Mouse (Mus musculus) brain, embryonic 14.5 days (tissue): Measurements from ENCODE around the gene Cd55b. TPM values are rescaled to one million over a fixed set of nuclear protein-coding genes. Genes with fewer than 3 reads are reported as not detected.
A peak's percentile ranks its signal among the peaks of the same experiment; 100 is the strongest.

ENCODE experiments used
- DNase-seq: peaks from one replicate; pipeline ENCODE4 v3.0.0-alpha.2; 2011; ENCODE audit warnings: low read depth
- CTCF ChIP-seq: fragments of 200-500 bp; IDR thresholded peaks from 2 replicates; pipeline ENCODE4 v1.5.1; 2012; ENCODE audit warnings: inconsistent platforms, mild to moderate bottlenecking, moderate library complexity, borderline replicate concordance; ENCODE audit not compliant: insufficient read depth, insufficient read length; ENCODE audit errors: extremely low read depth
- POLR2A ChIP-seq: fragments of 200-500 bp; IDR thresholded peaks from 2 replicates; pipeline ENCODE4 v1.6.1; 2012; ENCODE audit warnings: mild to moderate bottlenecking, inconsistent platforms, borderline replicate concordance; ENCODE audit not compliant: poor library complexity, insufficient read depth, insufficient read length, severe bottlenecking; ENCODE audit errors: extremely low read depth
- polyA plus RNA-seq: library from polyadenylated mRNA; depleted of rRNA; stranded (reverse); fragments of >200 nt; gene quantifications from 2 replicates; pipeline ENCODE4 v1.2.3, GENCODE M21; 2012; rRNA removed

Cd55b gene
- polyA plus RNA-seq, 1 experiment, result not detected

- no peak for DNase-seq
- TF ChIP-seq CTCF (no peak), POLR2A (no peak)
Observed at GRCm38 (mm10) chr1:130377726-130378429, 44.9 kb downstream of the Cd55b start.

- no peak for DNase-seq
- TF ChIP-seq CTCF (no peak), POLR2A (no peak)
Observed at GRCm38 (mm10) chr1:130374173-130374785, 48.5 kb downstream of the Cd55b start.

- TF ChIP-seq POLR2A, result no peak
- no peak for TF ChIP-seq CTCF
- peak; percentile 9 for DNase-seq
Observed at GRCm38 (mm10) chr1:130373398-130374083, 49.3 kb downstream of the Cd55b start.

- peak; percentile 76 for DNase-seq
- no peak for TF ChIP-seq POLR2A
- TF ChIP-seq CTCF, result peak; percentile 77; the same call in 1 of the 2 replicates
Observed at GRCm38 (mm10) chr1:130371895-130372528, 50.8 kb downstream of the Cd55b start.

- TF ChIP-seq POLR2A (no peak), CTCF (no peak)
Observed at GRCm38 (mm10) chr1:130371291-130371690, 51.5 kb downstream of the Cd55b start.

GRCm38 (mm10) chr1:130350077-130350635 lies 72.7 kb downstream of the Cd55b start:
- peak; percentile 80 for DNase-seq
- TF ChIP-seq POLR2A, result no peak
- peak; percentile 64; the same call in 1 of the 2 replicates for TF ChIP-seq CTCF

More at GRCm38 (mm10) chr1:130371291-130371690, 51.5 kb downstream of the Cd55b start:
- peak; percentile 17 for DNase-seq

- no peak for DNase-seq
- TF ChIP-seq POLR2A (no peak), CTCF (no peak; the same call in 1 of the 2 replicates)
Observed at GRCm38 (mm10) chr1:130342429-130342828, 80.4 kb downstream of the Cd55b start.

Other genes starting within 250 kb of the Cd55b start
- 3.8 and 6.1 TPM in 2 replicates for gene Cd55, start 39.7 kb upstream of the Cd55b start, polyA plus RNA-seq
- not detected in 2 replicates for gene Zp3r, start 206.6 kb upstream of the Cd55b start, polyA plus RNA-seq
- gene C4bp, start 238.6 kb upstream of the Cd55b start, polyA plus RNA-seq, result 0.03 TPM in 1 of 2 replicates, not detected in the other